Mouse (Mus musculus): ENCODE results near the gene P4ha1.
A peak's percentile ranks its signal among the peaks of the same experiment; 100 is the strongest.

Gene P4ha1

DNA sequence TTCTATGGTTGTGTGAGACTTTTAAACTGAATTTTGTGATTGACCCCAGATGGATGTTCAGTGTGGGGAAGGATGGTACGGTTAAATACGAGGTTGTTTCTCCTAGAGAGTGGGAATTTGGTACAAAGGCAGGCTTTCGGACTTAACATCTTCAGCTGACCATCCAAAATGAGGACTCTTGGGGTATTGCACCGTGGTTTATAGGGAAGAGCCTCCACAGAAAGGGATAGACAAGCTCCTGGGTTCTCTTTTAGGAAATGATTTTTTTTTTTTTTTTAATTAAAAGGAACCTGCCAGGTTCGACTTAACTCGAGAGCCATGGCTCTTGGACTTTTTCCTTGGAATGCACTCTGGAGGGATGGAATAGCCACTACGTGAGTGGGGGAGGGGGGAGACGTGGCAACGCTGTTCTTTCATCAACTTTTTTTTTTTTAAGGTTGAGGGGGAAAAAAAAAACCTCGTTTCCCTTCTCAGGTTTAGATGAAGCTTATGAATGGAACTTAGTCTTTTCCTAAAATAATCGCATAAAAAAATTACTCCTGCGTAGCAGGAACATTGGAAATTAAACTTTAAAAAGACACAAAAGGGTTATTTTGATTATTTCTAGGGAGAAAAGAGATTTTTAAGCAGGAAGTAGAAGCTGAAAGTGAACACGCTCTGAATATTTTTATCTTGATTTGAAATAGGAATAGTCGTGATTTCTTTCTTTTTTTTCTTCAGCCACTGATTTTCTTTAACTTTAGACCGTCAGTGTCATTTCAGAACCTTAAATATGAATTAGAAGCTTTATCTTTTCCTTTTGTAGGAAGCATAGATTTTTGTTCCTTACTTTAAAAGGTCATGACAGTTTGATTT is 1.4 kb downstream of the P4ha1 start:
- peak; percentile 27 for DNase-seq

DNA sequence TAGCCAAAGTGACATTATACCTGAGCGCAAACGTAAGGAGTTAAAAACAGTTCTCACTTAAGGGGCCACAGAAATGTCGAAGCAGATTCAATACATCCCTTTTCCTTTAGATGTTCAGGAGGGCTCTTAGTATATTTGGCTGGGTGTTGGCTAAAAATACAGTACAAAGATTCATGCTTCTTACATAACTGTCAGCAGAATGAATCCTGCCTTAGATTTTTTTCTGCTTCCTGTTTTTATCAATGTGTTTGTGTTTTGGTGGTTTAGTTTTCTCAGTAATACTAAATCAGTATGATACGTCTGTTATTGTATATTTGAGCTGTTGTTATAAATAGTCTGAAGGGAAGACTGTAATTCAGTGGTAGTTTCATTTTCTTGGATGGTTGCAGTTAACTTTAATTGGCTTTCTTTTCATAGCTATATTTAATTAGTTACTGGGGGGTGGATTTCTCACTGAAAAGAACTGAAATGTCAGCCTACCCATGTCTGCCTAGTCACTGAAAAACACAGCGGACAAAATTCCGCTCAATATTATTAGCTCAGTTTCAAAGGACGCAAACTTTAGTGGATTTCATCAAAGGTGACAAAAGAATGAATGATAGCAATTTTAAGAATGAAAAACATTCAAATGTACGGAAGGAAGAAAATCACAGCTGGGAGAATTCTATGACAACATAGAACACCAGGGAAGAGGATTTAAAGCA is 3.7 kb downstream of the P4ha1 start:
- DNase-seq: no peak

DNA sequence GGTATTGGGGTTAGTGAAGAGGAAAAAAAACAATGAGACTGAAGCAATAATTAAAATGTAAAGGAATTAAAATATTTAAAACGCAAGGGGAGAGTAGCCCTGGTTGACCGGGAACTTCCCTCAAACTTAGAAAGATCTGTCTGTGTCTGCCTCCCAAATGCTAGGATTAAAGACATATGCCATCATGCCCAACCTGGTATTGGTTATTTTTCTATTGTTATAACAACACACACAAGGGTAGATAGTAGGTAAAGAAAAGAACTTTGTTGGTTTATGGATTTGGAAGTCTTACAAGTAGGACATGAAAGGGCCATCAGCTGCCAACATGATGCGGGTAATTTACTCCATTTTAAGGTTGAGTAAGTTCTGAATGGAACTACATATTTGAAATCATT is 4.2 kb downstream of the P4ha1 start:
- no peak for DNase-seq

DNA sequence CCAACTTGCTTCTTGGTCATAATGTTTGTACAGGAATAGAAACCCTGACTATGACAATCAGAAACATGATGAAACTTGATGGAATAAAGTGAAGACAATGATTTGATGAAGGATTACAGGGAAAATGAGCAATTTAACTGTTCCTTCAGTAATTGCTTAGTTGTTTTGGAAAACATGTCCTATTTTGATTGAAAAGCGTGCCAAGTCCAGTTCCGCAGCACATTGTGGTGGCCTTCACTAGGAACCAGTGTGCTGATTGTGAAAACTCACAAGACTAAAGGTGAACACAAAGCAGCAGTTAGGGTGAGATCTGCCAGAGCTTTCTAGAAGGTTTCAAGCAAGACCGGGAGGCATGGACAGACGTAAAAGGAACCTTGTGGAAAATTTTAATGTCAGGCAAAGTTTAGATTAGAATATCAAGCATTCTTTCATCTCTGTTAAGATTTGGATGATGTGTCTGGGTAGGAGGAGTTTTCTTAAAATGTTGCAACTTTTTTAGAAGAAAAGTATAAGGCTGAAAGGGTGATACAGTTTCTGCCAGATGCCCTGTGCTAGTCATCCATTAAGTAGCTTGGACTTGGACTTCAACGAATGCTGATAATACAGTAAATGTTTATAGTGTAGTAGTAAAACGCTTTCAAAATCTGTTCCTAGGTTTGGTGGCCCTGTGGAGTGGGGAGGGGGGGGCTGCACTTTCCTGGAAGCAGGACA is 8.6 kb downstream of the P4ha1 start:
- DNase-seq: no peak

DNA sequence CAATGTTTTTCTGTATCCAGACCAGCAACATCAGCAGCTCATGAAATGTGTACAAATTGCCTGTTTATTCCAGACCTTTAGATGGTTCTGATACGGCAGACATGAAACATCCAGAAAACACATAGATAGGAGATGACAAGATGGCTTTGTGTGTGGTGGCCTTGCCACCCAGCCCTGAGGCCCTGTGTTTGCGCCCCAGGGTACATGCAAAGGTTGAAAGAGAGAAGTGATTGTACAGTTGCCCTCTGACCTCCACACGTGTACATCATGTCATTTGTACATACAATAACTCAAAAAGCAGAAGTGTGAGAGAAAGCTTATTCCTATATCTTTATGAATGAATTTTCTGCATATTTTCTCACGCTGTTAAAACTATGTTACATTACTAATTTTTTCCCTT is 10.3 kb downstream of the P4ha1 start:
- no peak for DNase-seq

DNA sequence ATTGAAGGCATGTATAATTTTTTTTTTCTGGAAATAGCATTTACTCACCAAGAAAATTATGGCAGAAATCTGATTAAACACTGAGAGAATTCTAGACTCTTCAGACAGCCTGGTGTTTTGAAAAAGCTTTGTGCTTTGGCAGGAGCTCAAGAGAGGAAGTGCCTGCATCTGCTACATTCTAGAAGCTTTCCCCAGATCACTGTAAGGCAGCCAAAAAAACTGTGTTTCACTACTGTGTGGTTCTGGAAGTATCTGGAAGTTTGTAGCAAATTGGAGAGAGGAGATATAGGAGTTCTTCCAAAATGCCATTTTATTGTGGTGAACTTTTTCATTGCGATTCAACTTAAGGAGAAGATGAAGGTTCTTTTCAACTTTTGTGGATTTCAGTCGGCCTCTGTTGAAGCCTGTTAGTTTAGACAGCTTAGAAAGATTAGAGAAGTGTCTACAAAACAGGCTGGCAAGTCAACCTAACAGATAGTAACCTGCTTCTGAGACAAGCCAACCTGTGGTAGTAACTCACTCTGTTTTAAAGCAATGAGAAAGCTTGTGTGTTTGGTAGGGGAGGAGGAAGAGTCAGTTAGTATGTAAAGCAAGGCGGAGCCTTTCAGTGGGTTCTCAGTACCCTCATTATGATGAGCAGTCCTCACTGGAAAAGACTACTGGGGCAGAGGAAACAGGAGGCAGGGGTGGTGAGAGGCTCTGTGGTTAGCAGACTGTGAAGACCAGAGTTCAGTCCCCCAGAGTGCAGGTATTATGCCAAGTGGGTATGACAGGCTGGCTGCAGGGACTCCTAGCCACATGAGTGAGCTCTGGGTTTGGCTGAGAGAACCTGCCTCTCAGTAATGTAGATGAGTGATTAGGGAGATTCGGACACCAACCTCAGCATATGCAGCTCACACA is 12.1 kb downstream of the P4ha1 start:
- peak; percentile 81 for DNase-seq

DNA sequence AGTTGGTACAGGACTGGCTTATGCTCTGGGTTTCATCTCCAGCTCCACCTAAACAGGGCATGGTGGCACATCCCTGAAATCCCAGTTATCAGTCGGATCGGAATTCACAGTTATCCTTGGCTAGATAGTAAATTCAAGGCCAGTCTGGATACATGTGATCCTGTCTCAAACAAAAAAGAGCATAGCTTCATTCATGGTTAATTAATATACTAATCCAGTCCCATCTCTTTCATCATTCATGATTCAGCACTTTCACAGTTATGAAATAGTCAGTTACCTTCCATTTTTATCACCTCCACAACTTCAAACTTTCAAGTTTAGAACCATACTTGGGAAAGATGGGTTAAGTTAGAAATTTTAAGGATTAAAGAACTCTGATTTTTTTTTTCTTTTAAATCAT is 13.0 kb downstream of the P4ha1 start:
- DNase-seq: no peak

DNA sequence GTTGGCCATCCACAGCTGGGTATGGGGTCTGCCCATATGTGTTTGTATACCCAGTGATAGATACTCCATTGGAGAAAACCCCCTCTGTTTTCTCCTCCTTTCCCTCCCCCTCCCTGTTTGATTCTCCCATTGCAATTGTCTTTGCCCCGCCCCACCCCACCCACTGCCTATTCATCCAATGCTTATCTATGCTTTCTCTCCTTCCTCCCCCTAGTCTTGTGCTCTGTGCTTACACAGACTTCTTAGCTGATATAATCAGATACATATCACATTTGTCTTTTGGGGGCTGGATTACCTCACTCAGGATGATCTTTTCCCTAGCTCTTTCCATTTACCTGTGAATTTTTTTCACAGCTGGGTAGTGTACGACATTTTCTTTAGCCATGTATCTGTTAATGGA is 23.5 kb downstream of the P4ha1 start:
- no peak for DNase-seq

DNA sequence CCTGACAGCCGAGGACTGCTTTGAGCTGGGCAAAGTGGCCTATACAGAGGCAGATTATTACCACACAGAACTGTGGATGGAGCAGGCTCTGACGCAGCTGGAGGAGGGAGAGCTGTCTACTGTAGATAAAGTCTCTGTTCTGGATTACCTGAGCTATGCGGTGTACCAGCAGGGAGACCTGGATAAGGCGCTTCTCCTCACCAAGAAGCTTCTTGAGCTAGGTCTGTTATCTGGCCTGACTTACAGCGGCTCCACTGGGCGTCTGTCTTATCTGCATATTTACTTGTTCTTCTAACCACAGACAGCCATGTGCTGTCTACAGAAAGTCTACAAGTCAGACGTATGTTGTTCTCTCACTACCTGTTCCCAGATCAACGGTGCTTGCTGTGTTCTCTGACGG is 25.1 kb downstream of the P4ha1 start:
- DNase-seq: no peak

DNA sequence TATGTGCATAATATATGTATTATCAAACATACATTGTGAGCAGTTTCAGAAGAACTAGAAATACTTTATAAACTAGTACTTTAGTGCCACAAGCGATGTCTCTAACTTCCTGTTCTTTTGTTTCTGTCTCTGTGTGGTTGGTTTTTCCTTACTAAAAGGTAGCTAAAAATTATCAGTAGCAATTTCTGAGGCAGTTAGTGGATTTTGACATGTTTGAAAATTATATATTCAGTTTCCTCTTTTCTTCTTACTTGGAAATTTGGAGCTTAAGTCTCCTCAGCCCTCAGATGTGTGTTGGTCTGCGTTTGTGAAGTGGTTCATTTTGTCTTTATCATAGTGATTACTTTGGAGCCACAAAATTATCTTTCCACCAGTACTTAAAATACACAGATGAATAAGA is 26.4 kb downstream of the P4ha1 start:
- no peak for DNase-seq

DNA sequence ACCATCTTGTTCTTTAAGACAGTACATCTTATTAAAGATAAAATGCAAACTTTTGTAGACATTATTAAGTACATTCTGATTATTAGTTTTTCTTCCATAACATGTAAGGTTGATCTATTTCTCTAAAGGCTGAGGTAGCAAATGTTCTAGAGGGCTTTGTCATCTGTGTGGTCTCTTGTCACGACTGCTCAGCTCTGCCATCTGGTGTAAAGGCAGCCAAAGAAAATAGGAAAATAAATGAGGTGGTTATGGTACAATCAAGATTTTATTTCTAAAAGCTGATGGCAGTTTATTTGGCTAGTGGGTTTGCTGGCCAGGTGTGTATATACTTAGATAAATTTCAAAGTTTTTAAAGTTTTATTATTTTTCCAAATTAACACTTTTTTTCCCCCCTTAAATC is 30.0 kb downstream of the P4ha1 start:
- DNase-seq: no peak

DNA sequence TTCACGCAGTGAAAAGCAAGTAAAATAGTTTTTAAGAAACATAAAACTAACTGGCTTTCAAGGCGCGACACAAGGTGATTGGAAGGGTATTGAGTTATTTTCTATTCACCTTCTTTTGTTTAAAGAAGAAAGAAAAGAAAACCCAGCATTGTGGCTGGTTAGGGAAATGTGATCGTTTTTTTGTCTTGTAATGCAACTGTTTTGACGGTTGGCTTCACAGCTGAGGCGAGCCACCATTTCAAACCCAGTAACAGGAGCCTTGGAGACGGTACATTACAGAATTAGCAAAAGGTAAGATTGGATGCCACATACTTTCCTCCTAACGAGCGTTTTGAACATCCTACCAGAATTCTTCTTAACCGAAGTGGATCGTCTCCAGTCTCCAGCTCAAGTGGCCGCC is 31.0 kb downstream of the P4ha1 start:
- no peak for DNase-seq

DNA sequence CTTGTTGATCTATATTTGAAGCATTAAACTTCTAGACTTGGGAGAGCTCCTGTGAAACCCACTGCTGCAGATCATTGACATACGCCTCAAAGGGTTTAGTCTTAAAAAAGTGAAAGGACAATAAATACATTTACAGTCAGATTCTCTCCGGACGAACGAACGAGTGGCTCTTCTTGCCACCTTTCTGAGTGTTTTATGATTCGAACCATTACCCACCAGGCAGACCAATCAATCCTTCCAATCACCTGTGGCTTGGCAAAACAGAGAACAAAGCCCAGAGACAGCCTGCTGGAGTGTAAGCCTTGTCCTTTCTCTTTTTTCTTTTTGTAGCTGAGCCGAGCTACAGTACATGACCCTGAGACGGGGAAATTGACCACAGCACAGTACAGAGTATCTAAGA is 31.9 kb downstream of the P4ha1 start:
- no peak for DNase-seq

DNA sequence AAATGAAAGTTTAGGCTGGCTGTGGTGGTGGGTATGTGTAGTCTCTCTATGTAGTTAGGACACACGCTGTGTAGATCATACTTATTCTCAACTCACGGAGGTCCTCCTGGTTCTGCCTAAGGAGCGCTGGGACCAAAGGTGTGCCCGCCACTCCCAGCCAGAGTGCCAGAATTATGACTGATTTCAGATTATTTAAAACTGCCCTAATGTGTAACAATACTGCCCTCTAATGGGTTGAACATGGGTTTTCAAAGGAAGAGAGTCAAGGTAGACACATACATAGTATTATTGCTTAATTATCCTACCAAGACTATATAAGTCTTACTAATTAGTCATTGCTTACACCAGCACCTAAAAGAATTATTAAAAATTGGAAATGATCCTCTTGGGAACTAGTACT is 35.6 kb downstream of the P4ha1 start:
- DNase-seq: no peak

DNA sequence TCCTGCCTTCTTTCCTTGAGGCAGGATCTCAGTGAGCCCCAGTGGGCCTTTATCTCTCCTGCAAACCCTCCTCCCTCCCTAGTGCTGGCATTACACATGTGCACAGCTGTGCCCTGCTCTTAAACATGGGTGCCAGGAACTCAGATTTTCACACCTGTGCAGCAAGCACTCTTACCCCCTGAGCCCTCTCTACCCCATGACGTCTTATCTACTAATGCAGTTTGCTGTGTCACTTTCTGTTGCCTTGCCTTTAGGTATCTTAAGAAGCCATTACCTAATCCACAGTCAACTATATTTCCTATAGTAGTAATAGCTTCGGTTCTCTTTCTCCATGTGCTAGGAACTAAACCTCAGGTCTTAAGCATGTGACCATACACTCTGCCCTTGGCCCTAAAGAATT is 40.1 kb downstream of the P4ha1 start:
- DNase-seq: no peak

DNA sequence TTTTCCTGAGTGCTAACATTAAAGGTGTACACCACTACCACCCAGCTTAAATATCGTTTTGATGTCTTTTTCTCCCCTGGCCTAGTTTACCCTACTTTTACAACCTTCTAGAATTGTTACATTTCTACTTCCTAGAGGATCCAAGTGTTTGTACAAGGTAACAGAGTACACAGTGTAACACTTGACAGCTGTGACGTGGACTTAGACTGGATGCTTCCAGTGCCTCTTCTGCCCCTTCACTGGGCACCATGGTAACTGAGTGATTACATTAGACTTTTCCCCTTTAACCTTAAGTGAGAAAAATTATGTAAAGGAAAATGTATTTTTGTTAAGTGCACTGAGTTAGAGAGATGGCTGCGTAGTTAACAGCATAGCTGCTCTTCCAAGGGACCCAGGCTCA is 41.5 kb downstream of the P4ha1 start:
- DNase-seq: no peak

DNA sequence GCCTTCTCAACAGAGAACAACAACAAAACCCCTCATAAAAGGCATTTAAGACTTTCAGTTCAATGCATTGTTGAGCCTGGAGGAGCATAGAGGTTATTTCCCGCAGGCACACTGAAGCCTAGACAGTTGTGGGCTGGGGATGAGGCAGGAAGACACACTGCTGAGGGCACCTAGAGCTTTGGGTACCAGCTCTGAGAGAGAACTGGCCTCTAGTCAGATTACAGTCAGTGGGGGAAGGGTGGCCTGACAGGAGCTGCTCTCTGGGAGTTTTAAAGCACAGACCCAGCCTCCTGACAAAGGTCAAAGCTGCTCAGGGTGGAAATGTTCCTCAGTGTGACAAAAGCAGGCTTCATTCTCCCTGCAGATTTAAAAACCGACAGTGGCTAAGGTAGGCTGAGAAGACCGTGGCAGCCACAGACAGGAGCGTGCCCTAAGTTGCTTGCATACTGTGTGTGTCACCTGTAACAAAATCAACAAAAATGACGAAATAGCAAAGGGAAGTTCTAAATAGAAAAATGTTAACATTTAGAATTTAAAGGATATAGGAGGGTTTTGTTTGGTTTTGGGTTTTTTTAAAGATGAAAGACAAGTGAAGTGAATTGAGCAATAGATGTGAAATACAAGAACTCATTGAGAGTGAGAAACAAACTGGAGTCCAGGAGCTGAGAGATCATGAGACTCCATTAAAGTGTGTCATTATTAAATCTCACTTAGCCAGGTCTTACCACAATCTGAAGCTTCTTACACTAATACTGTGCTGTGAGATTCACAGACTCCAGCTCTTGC is 42.9 kb downstream of the P4ha1 start:
- no peak for DNase-seq

DNA sequence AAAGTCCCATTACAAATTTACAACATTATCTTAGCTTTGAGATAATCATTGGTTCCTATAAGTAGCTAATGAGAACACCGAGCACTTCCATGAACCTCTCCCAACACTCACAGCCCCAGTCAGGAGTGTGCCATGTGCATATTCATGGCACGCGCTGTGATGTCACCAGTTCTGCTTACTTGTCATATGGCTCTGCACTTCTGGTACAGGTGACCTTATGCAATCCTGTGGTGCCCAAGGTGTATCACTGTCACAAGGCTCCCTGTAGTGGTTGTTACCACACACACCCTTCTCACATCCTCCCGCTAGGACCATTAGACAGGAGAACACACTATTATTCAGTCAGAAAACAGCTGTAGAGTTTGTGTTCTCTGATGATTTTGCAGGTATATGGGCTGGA is 43.6 kb downstream of the P4ha1 start:
- DNase-seq: no peak

DNA sequence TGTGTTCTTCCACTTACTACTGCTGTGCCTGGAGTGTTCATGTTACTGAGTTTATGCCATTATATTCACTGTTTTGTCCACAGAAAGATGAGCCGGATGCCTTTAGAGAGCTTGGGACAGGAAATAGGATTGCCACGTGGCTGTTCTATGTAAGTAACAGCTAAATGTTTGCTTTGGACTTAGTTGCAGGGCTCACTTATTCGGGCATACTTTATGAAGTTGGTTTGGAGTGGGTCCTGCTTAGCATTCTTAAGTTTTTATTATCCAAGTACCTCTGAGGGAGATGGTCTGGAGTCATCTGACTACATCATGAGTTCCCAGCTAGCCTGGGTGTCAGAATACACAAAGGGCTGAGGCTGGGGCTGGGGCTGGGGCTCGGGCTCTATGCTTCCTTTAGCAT is 44.1 kb downstream of the P4ha1 start:
- DNase-seq: no peak

DNA sequence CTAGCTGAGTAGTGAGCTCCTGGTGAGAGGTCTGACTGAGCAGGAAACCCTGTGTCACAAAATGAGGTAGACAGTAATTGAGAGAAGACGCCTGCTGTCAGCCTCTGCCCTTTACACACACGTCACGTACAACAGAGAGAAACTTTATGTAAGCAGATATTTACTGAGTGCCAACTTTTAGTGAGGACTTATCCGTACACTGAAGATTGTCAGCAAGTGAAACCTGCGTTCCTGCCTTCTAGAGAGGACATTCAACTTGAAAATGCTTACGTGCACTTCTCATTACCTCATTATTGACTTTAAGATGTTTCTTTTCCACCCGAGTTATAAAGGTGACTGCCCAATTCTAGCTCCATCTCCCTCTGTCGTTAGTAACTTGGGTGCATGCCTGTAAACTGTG is 45.6 kb downstream of the P4ha1 start:
- DNase-seq: no peak

DNA sequence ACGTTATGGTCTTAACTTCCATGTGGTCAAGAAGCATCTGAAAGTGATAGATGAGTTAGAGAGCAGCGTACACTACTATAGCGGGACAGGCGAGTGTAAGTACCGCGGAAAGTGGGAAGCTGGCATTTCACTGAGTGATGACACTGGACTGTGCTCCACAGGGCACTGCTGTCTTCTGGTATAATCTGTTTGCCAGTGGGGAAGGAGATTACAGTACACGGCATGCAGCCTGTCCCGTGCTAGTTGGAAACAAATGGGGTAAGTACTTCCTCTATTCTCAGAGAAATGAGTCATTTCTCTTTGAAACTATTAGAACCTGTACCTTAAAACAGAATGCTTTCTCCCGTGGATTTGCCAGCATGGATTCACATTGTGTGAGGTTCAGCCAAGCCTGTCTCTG is 46.3 kb downstream of the P4ha1 start:
- DNase-seq: no peak

DNA sequence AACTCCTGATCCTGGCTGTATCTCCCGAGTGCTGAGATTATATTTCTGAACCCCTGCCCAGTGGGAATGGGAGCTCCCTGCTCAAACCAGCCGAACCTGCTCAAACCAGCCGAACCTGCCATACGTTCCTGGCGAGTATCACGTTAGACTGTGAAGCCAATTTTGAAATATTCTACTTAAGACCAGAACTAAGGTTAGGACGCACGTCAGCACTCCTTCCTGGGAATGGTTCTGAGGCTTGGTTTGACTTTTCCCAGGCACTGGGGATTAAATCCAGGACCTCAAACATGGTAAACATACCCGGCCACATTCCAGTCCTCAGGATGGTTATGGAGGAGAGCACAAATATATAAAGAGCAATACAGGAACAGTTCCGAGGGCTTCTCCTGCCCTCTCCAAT is 54.8 kb downstream of the P4ha1 start:
- no peak for DNase-seq

Measured in kidney, postnatal 14 days (tissue).